Mouse (Mus musculus): ENCODE data around the gene Gas7. TPM values are rescaled to one million over a fixed set of nuclear protein-coding genes. Genes with fewer than 3 reads are reported as not detected.

Gas7 gene
- 3.5 and 4.0 TPM in 2 replicates for polyA plus RNA-seq (2016; fragmentation: Nextera tagmentation; extraction: Ambion mirVana)

- under 1% methylated on average over 78 of the region's 78 CpGs for WGBS
- H3K27ac ChIP-seq (replicated peaks), result peak within 1 kb of the TSS; percentile 79
- DNase-seq (ENCODE audit: low spot score), result peak; percentile 71
- H3K4me3 ChIP-seq, result peak within 1 kb of the TSS; percentile 82
- H3K9me3 ChIP-seq, result no peaks in the 10 kb centered on the region
- H3K36me3 ChIP-seq (replicated peaks), result no peaks in the 10 kb centered on the region
- H3K27me3 ChIP-seq (replicated peaks; ENCODE audit: low read depth, poor library complexity, severe bottlenecking), result peaks cover 66% of the 10 kb centered on the region
- H3K4me1 ChIP-seq, result peaks cover 13% of the 10 kb centered on the region
Observed at GRCm38 (mm10) chr11:67454874-67455526, at the start of gene Gas7. TSS of gene Gas7 (plus strand) at chr11:67455437.

- WGBS, result 86% methylated on average over 6 of the region's 6 CpGs
- Histone ChIP-seq H3K4me1 (no peaks in the 10 kb centered on the region), H3K4me3 (no peak overlapping the region), H3K27me3 (replicated peaks; ENCODE audit: low read depth, poor library complexity, severe bottlenecking) (no peaks in the 10 kb centered on the region), H3K27ac (replicated peaks) (no peak overlapping the region), H3K36me3 (replicated peaks) (no peaks in the 10 kb centered on the region), H3K9me3 (no peaks in the 10 kb centered on the region)
- no peak for DNase-seq (ENCODE audit: low spot score)
Observed at GRCm38 (mm10) chr11:67414346-67414940, 40.8 kb upstream of the Gas7 start.

GRCm38 (mm10) chr11:67423575-67423974 lies 31.7 kb upstream of the Gas7 start:
- no peak overlapping the region for H3K27ac ChIP-seq (replicated peaks)
- no peaks in the 10 kb centered on the region for H3K4me1 ChIP-seq
- H3K27me3 ChIP-seq (replicated peaks; ENCODE audit: low read depth, poor library complexity, severe bottlenecking), result no peaks in the 10 kb centered on the region
- WGBS, result 94% methylated on average over 13 of the region's 13 CpGs
- no peak for DNase-seq (ENCODE audit: low spot score)
- H3K36me3 ChIP-seq (replicated peaks), result no peaks in the 10 kb centered on the region
- H3K4me3 ChIP-seq, result no peak overlapping the region
- H3K9me3 ChIP-seq, result no peaks in the 10 kb centered on the region

GRCm38 (mm10) chr11:67428196-67428595 lies 27.0 kb upstream of the Gas7 start:
- Histone ChIP-seq H3K27me3 (replicated peaks; ENCODE audit: low read depth, poor library complexity, severe bottlenecking) (no peaks in the 10 kb centered on the region; the same call in 1 of the 2 replicates), H3K27ac (replicated peaks) (no peak overlapping the region), H3K4me3 (no peak overlapping the region), H3K4me1 (peaks cover 6% of the 10 kb centered on the region), H3K36me3 (replicated peaks) (no peaks in the 10 kb centered on the region), H3K9me3 (no peaks in the 10 kb centered on the region)
- peak; percentile 56 for DNase-seq (ENCODE audit: low spot score)
- WGBS, result 32% methylated on average over 3 of the region's 3 CpGs

- Histone ChIP-seq H3K36me3 (replicated peaks) (no peaks in the 10 kb centered on the region), H3K9me3 (no peaks in the 10 kb centered on the region), H3K4me1 (peaks cover 6% of the 10 kb centered on the region), H3K27ac (replicated peaks) (no peak overlapping the region), H3K4me3 (no peak overlapping the region), H3K27me3 (replicated peaks; ENCODE audit: low read depth, poor library complexity, severe bottlenecking) (no peaks in the 10 kb centered on the region; the same call in 1 of the 2 replicates)
- WGBS, result 79% methylated on average over 1 of the region's 1 CpGs
- no peak for DNase-seq (ENCODE audit: low spot score)
Observed at GRCm38 (mm10) chr11:67429836-67430235, 25.4 kb upstream of the Gas7 start.

- H3K9me3 ChIP-seq, result no peaks in the 10 kb centered on the region
- no peak for DNase-seq (ENCODE audit: low spot score)
- no peaks in the 10 kb centered on the region for H3K36me3 ChIP-seq (replicated peaks)
- H3K27ac ChIP-seq (replicated peaks), result no peak overlapping the region
- no peak overlapping the region for H3K4me3 ChIP-seq
- peaks cover 6% of the 10 kb centered on the region for H3K4me1 ChIP-seq
- H3K27me3 ChIP-seq (replicated peaks; ENCODE audit: low read depth, poor library complexity, severe bottlenecking), result no peaks in the 10 kb centered on the region; the same call in 1 of the 2 replicates
- 29% methylated on average over 14 of the region's 14 CpGs for WGBS
Observed at GRCm38 (mm10) chr11:67431116-67431645, 24.1 kb upstream of the Gas7 start.

GRCm38 (mm10) chr11:67431864-67432263 lies 23.4 kb upstream of the Gas7 start:
- Histone ChIP-seq H3K9me3 (no peaks in the 10 kb centered on the region), H3K4me1 (peaks cover 6% of the 10 kb centered on the region), H3K27ac (replicated peaks) (no peak overlapping the region), H3K27me3 (replicated peaks; ENCODE audit: low read depth, poor library complexity, severe bottlenecking) (no peaks in the 10 kb centered on the region; the same call in 1 of the 2 replicates), H3K36me3 (replicated peaks) (no peaks in the 10 kb centered on the region), H3K4me3 (no peak overlapping the region)
- DNase-seq (ENCODE audit: low spot score), result peak; percentile 27
- 68% methylated on average over 4 of the region's 4 CpGs for WGBS

GRCm38 (mm10) chr11:67433763-67434162 lies 21.5 kb upstream of the Gas7 start:
- WGBS, result 86% methylated on average over 5 of the region's 5 CpGs
- no peak for DNase-seq (ENCODE audit: low spot score)
- no peaks in the 10 kb centered on the region for H3K36me3 ChIP-seq (replicated peaks)
- H3K9me3 ChIP-seq, result no peaks in the 10 kb centered on the region
- peaks cover 6% of the 10 kb centered on the region for H3K4me1 ChIP-seq
- H3K27me3 ChIP-seq (replicated peaks; ENCODE audit: low read depth, poor library complexity, severe bottlenecking), result no peaks in the 10 kb centered on the region; the same call in 1 of the 2 replicates
- H3K4me3 ChIP-seq, result no peak overlapping the region
- H3K27ac ChIP-seq (replicated peaks), result no peak overlapping the region

- H3K4me3 ChIP-seq, result no peak overlapping the region
- no peaks in the 10 kb centered on the region for H3K36me3 ChIP-seq (replicated peaks)
- H3K27me3 ChIP-seq (replicated peaks; ENCODE audit: low read depth, poor library complexity, severe bottlenecking), result no peaks in the 10 kb centered on the region; the same call in 1 of the 2 replicates
- 95% methylated on average over 5 of the region's 5 CpGs for WGBS
- no peak overlapping the region for H3K27ac ChIP-seq (replicated peaks)
- no peak for DNase-seq (ENCODE audit: low spot score)
- H3K4me1 ChIP-seq, result no peaks in the 10 kb centered on the region
- no peaks in the 10 kb centered on the region for H3K9me3 ChIP-seq
Observed at GRCm38 (mm10) chr11:67438746-67439145, 16.5 kb upstream of the Gas7 start.

- Histone ChIP-seq H3K4me1 (peaks cover 3% of the 10 kb centered on the region), H3K9me3 (no peaks in the 10 kb centered on the region), H3K36me3 (replicated peaks) (no peaks in the 10 kb centered on the region), H3K4me3 (no peak overlapping the region), H3K27ac (replicated peaks) (no peak overlapping the region), H3K27me3 (replicated peaks; ENCODE audit: low read depth, poor library complexity, severe bottlenecking) (no peaks in the 10 kb centered on the region; the same call in 1 of the 2 replicates)
- WGBS, result 56% methylated on average over 14 of the region's 14 CpGs
- no peak for DNase-seq (ENCODE audit: low spot score)
Observed at GRCm38 (mm10) chr11:67445058-67445825, 10.0 kb upstream of the Gas7 start.

GRCm38 (mm10) chr11:67451525-67451924 lies 3.7 kb upstream of the Gas7 start:
- Histone ChIP-seq H3K36me3 (replicated peaks) (no peaks in the 10 kb centered on the region), H3K27me3 (replicated peaks; ENCODE audit: low read depth, poor library complexity, severe bottlenecking) (peaks cover 45% of the 10 kb centered on the region), H3K4me3 (no peak overlapping the region), H3K27ac (replicated peaks) (no peak overlapping the region), H3K4me1 (peaks cover 13% of the 10 kb centered on the region), H3K9me3 (no peaks in the 10 kb centered on the region)
- no peak for DNase-seq (ENCODE audit: low spot score)
- WGBS, result 89% methylated on average over 5 of the region's 5 CpGs

- under 1% methylated on average over 42 of the region's 42 CpGs for WGBS
- H3K36me3 ChIP-seq (replicated peaks), result no peaks in the 10 kb centered on the region
- no peaks in the 10 kb centered on the region for H3K9me3 ChIP-seq
- H3K27me3 ChIP-seq (replicated peaks; ENCODE audit: low read depth, poor library complexity, severe bottlenecking), result peaks cover 66% of the 10 kb centered on the region
- peaks cover 15% of the 10 kb centered on the region for H3K4me1 ChIP-seq
- peak overlapping the region; percentile 82 for H3K4me3 ChIP-seq
- peak; percentile 60 for DNase-seq (ENCODE audit: low spot score)
- peak overlapping the region; percentile 79 for H3K27ac ChIP-seq (replicated peaks)
Observed at GRCm38 (mm10) chr11:67455527-67455981, 317 bp downstream of the Gas7 start.
